Mouse (Mus musculus): ENCODE measurements around the gene Aph1b.

Aph1b gene

GRCm38 (mm10) chr9:66736551-66736950, 58.7 kb downstream of the Aph1b start:
- no peak for DNase-seq

GRCm38 (mm10) chr9:66736016-66736415, 59.3 kb downstream of the Aph1b start:
- DNase-seq, result no peak

GRCm38 (mm10) chr9:66735122-66735521, 60.2 kb downstream of the Aph1b start:
- DNase-seq, result no peak

GRCm38 (mm10) chr9:66734568-66734967, 60.7 kb downstream of the Aph1b start:
- DNase-seq, result no peak

- DNase-seq, result peak; percentile 85
Measured at GRCm38 (mm10) chr9:66732791-66733691, 62.2 kb downstream of the Aph1b start.

GRCm38 (mm10) chr9:66731284-66731683, 64.0 kb downstream of the Aph1b start:
- DNase-seq, result no peak

GRCm38 (mm10) chr9:66730556-66730955, 64.7 kb downstream of the Aph1b start:
- DNase-seq, result no peak

GRCm38 (mm10) chr9:66727333-66727732, 68.0 kb downstream of the Aph1b start:
- no peak for DNase-seq

GRCm38 (mm10) chr9:66725591-66725990, 69.7 kb downstream of the Aph1b start:
- DNase-seq, result no peak

Measured in layer of hippocampus, adult 9-11 months (tissue).